Mouse (Mus musculus) midbrain, embryonic 12.5 days (tissue): ENCODE measurements at regions not wholly inside any gene's neighbourhood (a gene's known extent, or its start where the extent isn't known, plus 50 kb on each side); places are given as distances from the start of the nearest gene placed in this dataset.

ENCODE experiments used
- ATAC-seq: fragments of 200-750 bp; cut with Nextera tagmentation; 2 replicates; pipeline ENCODE4 v1.8.0; 2017; ENCODE audit warnings: low read depth, moderate TSS enrichment, moderate library complexity; ENCODE audit not compliant: low FRiP score
- H3K27ac ChIP-seq: fragments of 300-500 bp; sonication (generic); replicated peaks from 2 replicates; pipeline ENCODE4 v1.5.1; 2016; ENCODE audit warnings: mild to moderate bottlenecking
- H3K27me3 ChIP-seq: fragments of 300-500 bp; sonication (generic); 2 replicates; pipeline ENCODE4 v1.6.1; 2016; ENCODE audit warnings: mild to moderate bottlenecking
- H3K36me3 ChIP-seq: fragments of 300-500 bp; sonication (generic); 2 replicates; pipeline ENCODE4 v1.6.1; 2016
- H3K4me1 ChIP-seq: fragments of 300-500 bp; sonication (generic); 2 replicates; pipeline ENCODE4 v1.6.1; 2016
- H3K4me2 ChIP-seq: fragments of 300-500 bp; sonication (generic); replicated peaks from 2 replicates; pipeline ENCODE4 v1.6.1; 2016; ENCODE audit warnings: mild to moderate bottlenecking, moderate library complexity
- H3K4me3 ChIP-seq: fragments of 300-500 bp; sonication (generic); 2 replicates; pipeline ENCODE4 v1.5.1; 2016; ENCODE audit warnings: mild to moderate bottlenecking
- H3K9ac ChIP-seq: fragments of 300-500 bp; sonication (generic); replicated peaks from 2 replicates; pipeline ENCODE4 v1.6.1; 2016; ENCODE audit warnings: mild to moderate bottlenecking, moderate library complexity
- H3K9me3 ChIP-seq: fragments of 300-500 bp; sonication (generic); 2 replicates; pipeline ENCODE4 v1.6.1; 2016; ENCODE audit warnings: mild to moderate bottlenecking
- WGBS: fragments of 180-500 bp; shearing (Covaris S2); methylation state at CpG from one replicate; pipeline ENCODE4 v1.1.7; 2016; 5-methylcytosine and 5-hydroxymethylcytosine counted together

DNA sequence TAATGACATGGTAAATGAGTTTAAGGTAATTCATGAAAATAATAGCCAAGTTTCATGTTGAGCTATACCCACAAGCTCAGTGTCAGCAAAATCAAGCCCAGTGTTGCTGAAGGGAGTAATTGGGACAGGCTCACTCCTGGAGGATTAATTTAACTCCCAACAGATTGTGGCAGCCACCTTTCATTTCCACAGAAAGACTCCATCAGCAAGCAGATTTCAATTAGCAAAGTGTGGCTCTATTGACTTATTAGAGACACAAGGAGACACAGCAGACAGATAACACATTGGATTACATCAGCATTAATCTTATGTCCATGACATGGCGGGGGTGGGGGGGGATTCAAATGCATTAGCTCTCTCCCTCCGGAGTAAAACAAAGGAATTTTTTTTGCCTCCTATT is 534.6 kb downstream of the Gsdmc2 start:
- Histone ChIP-seq H3K4me1 (no peaks in the 10 kb centered on the region), H3K27ac (no peak overlapping the region), H3K9me3 (no peaks in the 10 kb centered on the region), H3K27me3 (no peaks in the 10 kb centered on the region), H3K36me3 (no peaks in the 10 kb centered on the region), H3K9ac (no peak overlapping the region), H3K4me2 (no peak overlapping the region), H3K4me3 (no peak overlapping the region)
- WGBS: 63% methylated on average over 2 of the region's 2 CpGs
- no peak for ATAC-seq

DNA sequence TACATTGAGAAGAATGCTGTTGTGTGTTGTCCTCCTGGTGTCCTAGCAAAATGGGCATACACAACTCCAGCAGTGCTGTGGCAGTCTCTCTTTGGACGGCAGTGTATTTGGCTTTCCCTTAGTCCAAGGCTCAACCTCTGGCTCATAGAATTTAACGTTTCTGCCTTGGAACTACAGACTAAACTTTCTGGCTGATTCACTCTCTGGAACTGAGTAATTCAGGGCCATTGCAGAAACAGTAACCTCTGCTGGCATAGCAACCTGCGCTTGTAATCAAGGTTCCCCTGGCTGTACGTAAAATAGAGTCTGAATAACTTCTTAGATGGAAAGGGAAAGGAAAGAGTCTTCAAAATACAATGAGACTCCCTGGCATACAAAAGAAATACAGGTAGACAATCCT is 545.7 kb downstream of the Gsdmc2 start:
- WGBS: 79% methylated on average over 4 of the region's 4 CpGs
- H3K4me3 ChIP-seq: no peak overlapping the region
- no peak for ATAC-seq
- H3K36me3 ChIP-seq: no peaks in the 10 kb centered on the region
- H3K27ac ChIP-seq: no peak overlapping the region
- no peaks in the 10 kb centered on the region for H3K9me3 ChIP-seq
- no peak overlapping the region for H3K4me2 ChIP-seq
- no peak overlapping the region for H3K9ac ChIP-seq
- H3K27me3 ChIP-seq: no peaks in the 10 kb centered on the region
- no peaks in the 10 kb centered on the region for H3K4me1 ChIP-seq

DNA sequence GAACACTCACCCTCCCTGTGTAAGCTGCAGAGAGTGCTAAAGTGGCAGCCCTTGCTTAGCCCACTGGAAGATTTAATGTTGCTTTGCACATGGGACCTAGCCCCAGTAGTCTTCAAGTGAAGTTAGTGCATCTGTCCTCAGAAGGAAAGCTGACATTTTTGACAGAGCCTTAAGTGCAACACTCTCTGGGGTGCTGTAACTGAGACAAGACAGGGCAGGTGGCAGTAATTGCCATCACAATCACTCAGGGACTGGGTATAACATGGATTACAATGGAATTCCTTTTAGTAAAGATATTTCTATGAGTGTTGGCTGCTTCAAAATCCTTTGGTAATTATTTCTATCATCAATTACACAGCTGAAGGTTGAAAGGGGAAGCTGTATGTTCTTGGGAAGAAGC is 556.4 kb downstream of the Gsdmc2 start:
- H3K4me1 ChIP-seq: no peaks in the 10 kb centered on the region
- no peak overlapping the region for H3K4me3 ChIP-seq
- no peaks in the 10 kb centered on the region for H3K9me3 ChIP-seq
- H3K27ac ChIP-seq: no peak overlapping the region
- no peak for ATAC-seq
- no peaks in the 10 kb centered on the region for H3K36me3 ChIP-seq
- no peak overlapping the region for H3K9ac ChIP-seq
- no peak overlapping the region for H3K4me2 ChIP-seq
- no peaks in the 10 kb centered on the region for H3K27me3 ChIP-seq

DNA sequence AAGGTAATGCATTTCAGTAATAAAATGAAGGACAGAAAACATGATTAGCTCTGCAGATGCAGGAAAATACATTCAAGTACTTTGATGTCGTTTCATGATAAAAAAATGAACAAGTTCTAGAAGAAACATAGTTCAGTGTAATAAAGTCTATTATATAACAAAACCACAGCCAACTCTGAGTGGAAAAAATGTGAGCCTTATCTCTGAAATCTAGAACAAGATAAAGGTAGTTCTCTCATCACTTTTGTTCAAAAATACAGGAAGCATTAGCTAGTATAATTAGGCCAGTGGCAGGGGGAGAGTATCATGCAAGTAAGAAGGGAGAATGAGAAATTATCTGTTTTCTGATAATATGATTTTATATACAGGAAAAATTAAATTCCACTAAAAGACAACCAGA is 559.0 kb downstream of the Gsdmc2 start:
- no peak overlapping the region for H3K4me2 ChIP-seq
- H3K4me3 ChIP-seq: no peak overlapping the region
- ATAC-seq: no peak
- H3K27me3 ChIP-seq: no peaks in the 10 kb centered on the region
- no peak overlapping the region for H3K27ac ChIP-seq
- no peaks in the 10 kb centered on the region for H3K36me3 ChIP-seq
- H3K9me3 ChIP-seq: no peaks in the 10 kb centered on the region
- H3K4me1 ChIP-seq: no peaks in the 10 kb centered on the region
- 85% methylated on average over 1 of the region's 1 CpGs for WGBS
- no peak overlapping the region for H3K9ac ChIP-seq

DNA sequence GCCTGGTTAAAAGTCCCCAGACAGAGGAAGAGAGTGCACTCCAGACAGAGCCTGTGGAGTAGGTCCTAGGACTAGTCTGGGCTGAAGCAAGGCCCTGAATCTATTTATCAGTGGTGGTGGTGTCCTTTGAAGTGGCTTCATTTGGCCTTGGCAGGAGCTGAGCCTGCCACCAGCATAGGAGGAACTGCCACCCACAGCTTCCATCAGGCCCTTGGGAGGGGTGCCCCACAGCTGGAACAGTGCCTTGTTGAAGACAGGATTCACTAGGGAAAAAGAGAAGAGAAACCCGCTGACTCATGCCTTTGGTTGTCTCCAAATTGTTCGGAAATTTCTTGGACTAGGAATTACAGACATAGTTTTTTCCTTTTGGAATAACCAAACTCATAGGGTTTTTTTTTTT is 574.6 kb downstream of the Gsdmc2 start:
- 98% methylated on average over 2 of the region's 2 CpGs for WGBS
- H3K4me2 ChIP-seq: no peak overlapping the region
- H3K4me1 ChIP-seq: no peaks in the 10 kb centered on the region
- H3K4me3 ChIP-seq: no peak overlapping the region
- no peak overlapping the region for H3K9ac ChIP-seq
- no peak overlapping the region for H3K27ac ChIP-seq
- H3K36me3 ChIP-seq: no peaks in the 10 kb centered on the region
- H3K27me3 ChIP-seq: no peaks in the 10 kb centered on the region
- no peaks in the 10 kb centered on the region for H3K9me3 ChIP-seq
- no peak for ATAC-seq

DNA sequence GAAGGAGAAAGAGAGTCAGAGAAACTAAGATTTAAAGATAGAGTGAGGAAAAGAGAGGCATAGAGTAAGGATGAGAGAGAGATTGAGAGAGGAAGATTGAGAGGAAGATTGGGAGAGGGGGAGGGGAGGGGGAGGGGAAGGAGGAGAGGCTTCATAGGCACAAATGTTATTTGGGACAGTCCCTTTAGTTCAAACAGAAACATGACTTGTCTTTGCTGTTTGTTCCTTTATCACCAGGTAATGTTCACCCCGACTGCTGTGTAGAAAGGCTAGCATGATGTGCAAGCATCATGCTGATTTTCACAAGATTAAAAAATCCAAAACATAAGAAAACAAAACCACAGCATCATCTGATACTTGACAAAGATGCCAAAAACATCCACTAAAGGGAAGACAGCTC is 579.1 kb downstream of the Gsdmc2 start:
- Histone ChIP-seq H3K27ac (no peak overlapping the region), H3K4me2 (no peak overlapping the region), H3K9ac (no peak overlapping the region), H3K36me3 (no peaks in the 10 kb centered on the region), H3K9me3 (no peaks in the 10 kb centered on the region), H3K27me3 (no peaks in the 10 kb centered on the region), H3K4me3 (no peak overlapping the region), H3K4me1 (no peaks in the 10 kb centered on the region)
- no peak for ATAC-seq
- 96% methylated on average over 1 of the region's 1 CpGs for WGBS

DNA sequence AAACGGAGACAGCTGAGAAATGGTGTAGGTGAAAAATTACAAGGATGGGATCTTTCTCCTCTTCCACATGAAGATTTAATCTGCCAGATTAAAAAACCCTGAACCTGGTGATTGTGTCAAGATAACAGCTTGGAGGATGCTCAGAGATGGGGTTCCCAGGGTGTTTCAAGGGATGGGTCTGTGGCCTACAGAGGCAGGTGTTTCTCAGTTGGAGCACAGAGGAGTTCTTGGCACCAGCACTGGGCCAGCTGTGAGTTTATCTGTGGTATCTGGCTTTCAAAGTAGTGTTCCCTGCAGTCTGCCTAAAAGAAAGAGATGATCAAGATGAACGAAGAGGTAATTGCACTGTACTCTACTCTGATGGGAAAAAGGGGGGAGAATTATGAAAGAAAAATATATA is 589.2 kb downstream of the Gsdmc2 start:
- 80% methylated on average over 2 of the region's 2 CpGs for WGBS
- Histone ChIP-seq H3K27me3 (no peaks in the 10 kb centered on the region), H3K4me1 (no peaks in the 10 kb centered on the region), H3K27ac (no peak overlapping the region), H3K4me3 (no peak overlapping the region), H3K9me3 (no peaks in the 10 kb centered on the region), H3K4me2 (no peak overlapping the region), H3K36me3 (no peaks in the 10 kb centered on the region), H3K9ac (no peak overlapping the region)
- ATAC-seq: no peak

DNA sequence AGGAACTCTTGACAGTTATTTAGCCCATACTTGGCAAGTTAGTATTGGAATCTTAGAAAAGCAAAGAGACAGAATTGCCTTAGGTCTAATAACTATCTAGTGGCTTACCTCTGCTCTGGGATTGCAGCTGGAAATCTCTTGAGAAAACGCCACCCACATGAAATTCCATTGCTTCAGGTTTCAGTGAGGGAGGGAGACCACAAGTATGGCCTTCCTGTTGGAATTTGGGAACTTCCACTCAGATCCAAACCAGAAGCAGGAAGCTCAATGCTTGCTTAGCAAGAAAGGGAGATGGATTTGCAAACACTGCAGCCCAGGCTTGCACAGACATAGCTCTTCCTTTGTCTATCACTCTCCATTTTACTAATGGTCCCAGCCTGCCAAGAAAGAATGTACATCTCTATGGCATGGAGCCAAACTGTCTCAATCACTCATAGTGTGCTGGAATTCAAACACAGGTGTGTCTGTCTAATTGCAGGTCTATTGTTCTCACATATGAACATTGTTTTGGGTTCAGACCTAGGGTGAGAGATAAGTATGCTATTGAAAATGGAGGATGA is 592.1 kb downstream of the Gsdmc2 start:
- Histone ChIP-seq H3K4me1 (no peaks in the 10 kb centered on the region), H3K27ac (no peak overlapping the region), H3K27me3 (no peaks in the 10 kb centered on the region), H3K4me3 (no peak overlapping the region), H3K9me3 (no peaks in the 10 kb centered on the region), H3K36me3 (no peaks in the 10 kb centered on the region), H3K9ac (no peak overlapping the region), H3K4me2 (no peak overlapping the region)
- ATAC-seq: no peak
- WGBS: 86% methylated on average over 1 of the region's 1 CpGs

DNA sequence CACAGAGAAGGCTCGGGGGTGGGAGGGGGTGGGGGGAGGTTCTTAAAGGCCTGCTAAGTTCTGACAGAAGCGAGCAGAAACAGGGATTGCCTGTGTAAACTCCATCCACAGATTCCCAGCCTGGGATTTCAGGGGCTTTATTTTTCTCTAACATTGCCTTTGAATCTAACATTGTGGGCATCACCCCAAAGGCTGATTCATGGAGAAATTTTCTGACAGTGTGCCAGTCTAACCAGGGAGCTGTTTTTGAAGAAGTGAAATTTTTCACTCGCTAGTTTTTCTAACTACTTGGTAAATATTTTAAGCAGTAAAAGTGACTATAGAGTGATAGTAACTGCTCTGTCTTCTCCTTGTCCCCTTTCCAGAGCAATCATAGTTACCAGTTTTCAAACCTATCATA is 606.4 kb downstream of the Gsdmc2 start:
- Histone ChIP-seq H3K9me3 (no peaks in the 10 kb centered on the region), H3K27ac (no peak overlapping the region), H3K4me3 (no peak overlapping the region), H3K36me3 (no peaks in the 10 kb centered on the region), H3K4me1 (no peaks in the 10 kb centered on the region), H3K4me2 (no peak overlapping the region), H3K9ac (no peak overlapping the region), H3K27me3 (no peaks in the 10 kb centered on the region)
- 73% methylated on average over 3 of the region's 3 CpGs for WGBS
- no peak for ATAC-seq

DNA sequence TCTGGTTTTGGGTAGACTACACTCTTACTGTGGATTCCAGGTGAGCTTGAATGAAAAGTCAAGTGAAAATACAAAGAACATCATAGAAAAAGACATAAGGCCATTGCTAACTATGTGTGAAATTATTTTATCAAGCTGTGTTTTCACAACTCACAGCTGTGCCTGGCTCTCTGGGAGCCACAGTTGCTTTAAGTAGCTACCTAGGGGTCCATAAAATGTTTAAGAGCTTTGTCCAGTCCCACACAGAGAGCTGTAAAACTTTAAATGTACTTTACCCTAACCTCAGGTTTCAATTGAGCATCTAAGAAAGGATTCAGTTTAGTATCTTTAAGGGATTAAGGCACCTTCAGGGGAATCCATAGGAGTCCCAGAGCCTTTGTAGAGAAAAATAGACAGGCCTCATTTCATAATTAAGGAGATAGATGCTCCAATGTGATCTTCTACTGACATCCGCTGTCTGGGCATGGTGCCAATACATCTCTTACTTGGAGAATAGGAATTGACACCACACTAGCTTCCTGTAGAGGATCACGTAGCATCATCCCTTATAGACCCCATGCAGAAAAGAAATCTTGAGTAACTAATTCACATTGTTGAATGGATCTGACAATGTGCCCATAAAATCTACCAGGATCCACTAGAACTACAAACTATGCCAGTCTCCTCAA is 626.5 kb downstream of the Gsdmc2 start:
- Histone ChIP-seq H3K9ac (no peak overlapping the region), H3K4me2 (no peak overlapping the region), H3K4me1 (no peaks in the 10 kb centered on the region), H3K27me3 (no peaks in the 10 kb centered on the region), H3K36me3 (no peaks in the 10 kb centered on the region), H3K4me3 (no peak overlapping the region), H3K27ac (no peak overlapping the region), H3K9me3 (no peaks in the 10 kb centered on the region)
- ATAC-seq: no peak
- WGBS: 68% methylated on average over 2 of the region's 2 CpGs

DNA sequence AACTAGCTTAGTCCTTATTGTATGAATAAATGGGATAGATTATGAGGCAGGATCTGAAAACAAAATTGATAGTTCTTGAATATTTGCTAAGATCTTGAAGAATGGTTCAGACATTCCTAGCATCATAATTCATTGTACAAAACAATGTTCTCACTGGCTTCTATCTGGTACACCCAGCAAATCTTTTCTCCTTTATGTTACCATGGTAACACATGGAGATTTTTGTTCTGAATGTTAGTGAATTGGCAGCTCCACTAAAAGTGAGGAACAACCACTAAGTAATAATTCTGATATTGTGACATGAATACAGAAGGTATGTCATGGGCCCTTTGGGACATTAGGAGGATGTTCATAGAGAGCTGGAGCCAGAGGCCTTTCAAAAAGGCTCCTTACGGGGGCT is 639.8 kb downstream of the Gsdmc2 start:
- no peak for ATAC-seq
- no peak overlapping the region for H3K4me2 ChIP-seq
- H3K4me3 ChIP-seq: no peak overlapping the region
- H3K27ac ChIP-seq: no peak overlapping the region
- no peak overlapping the region for H3K9ac ChIP-seq
- H3K27me3 ChIP-seq: no peaks in the 10 kb centered on the region
- H3K9me3 ChIP-seq: no peaks in the 10 kb centered on the region
- no peaks in the 10 kb centered on the region for H3K4me1 ChIP-seq
- no peaks in the 10 kb centered on the region for H3K36me3 ChIP-seq
- WGBS: 92% methylated on average over 1 of the region's 1 CpGs

DNA sequence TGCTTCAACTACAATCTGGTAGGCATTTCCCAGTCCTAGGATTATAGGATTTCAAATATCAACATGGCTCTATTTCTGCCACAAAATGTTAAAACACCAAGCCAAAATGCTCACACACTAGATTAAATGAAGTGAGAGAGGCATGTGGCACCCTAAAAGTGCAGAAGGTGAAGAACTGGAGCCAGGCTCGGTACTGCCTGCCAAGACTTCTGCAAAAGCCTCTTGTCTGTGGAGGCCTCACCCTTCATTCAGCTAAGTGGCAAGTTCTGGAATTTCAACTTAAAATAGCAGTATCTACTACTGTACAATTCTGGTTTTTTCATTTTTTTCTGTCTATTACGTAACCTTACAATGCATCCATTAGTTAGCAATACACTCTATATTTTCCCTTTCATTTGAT is 649.9 kb downstream of the Gsdmc2 start:
- Histone ChIP-seq H3K9me3 (no peaks in the 10 kb centered on the region), H3K4me2 (no peak overlapping the region), H3K27ac (no peak overlapping the region), H3K36me3 (no peaks in the 10 kb centered on the region), H3K9ac (no peak overlapping the region), H3K27me3 (no peaks in the 10 kb centered on the region), H3K4me1 (no peaks in the 10 kb centered on the region), H3K4me3 (no peak overlapping the region)
- no peak for ATAC-seq
- WGBS: 91% methylated on average over 2 of the region's 2 CpGs

DNA sequence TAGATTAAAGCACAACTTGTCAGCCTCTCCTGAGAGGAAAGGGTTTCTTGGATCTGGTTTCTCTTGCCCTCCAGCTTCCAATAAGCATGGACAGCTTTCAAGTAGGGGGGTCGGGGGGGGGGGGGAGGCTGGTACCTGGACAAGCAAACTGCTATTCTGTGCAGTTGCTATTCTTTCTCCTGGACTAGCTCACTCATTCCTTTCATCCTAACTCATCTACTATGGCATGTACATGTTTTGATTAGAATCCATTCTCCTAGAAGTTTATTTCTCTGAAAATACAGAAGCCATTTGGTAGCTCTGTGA is 650.5 kb downstream of the Gsdmc2 start:
- Histone ChIP-seq H3K9ac (no peak overlapping the region), H3K4me1 (no peaks in the 10 kb centered on the region), H3K4me2 (no peak overlapping the region), H3K9me3 (no peaks in the 10 kb centered on the region), H3K27ac (no peak overlapping the region), H3K4me3 (no peak overlapping the region), H3K36me3 (no peaks in the 10 kb centered on the region), H3K27me3 (no peaks in the 10 kb centered on the region)
- ATAC-seq: no peak
- WGBS: 18% methylated on average over 1 of the region's 1 CpGs
